Mouse (Mus musculus) adrenal gland (tissue): ENCODE measurements around the gene Rex1bd.

ENCODE experiments used
- intact Hi-C: fragments of 180-260 bp; cut with DNase I; formaldehyde crosslinking; loops from one replicate; pipeline ENCODE4 v1.15.1; 2025

Rex1bd gene

GRCm38 (mm10) chr8:70457882-70458281 lies 48.7 kb downstream of the Rex1bd start:
- intact Hi-C loops: no loop called here

- intact Hi-C loops: no loop called here
These were observed 49.6 kb downstream of the Rex1bd start for GRCm38 (mm10) chr8:70456996-70457395.
